Mouse (Mus musculus) neural tube, embryonic 14.5 days (tissue): ENCODE measurements around the gene Ranbp3l. TPM values are rescaled to one million over a fixed set of nuclear protein-coding genes. Genes with fewer than 3 reads are reported as not detected.

Experiments used
- ATAC-seq: fragments of 200-750 bp; cut with Nextera tagmentation; 2 replicates; pipeline ENCODE4 v1.8.0; 2017; ENCODE audit warnings: low read depth, mild to moderate bottlenecking, moderate TSS enrichment, moderate library complexity
- H3K27ac ChIP-seq: fragments of 300-500 bp; sonication (generic); 2 replicates; pipeline ENCODE4 v1.5.1; 2014; ENCODE audit warnings: low read depth, mild to moderate bottlenecking, control low read depth, low read length, moderate library complexity, mixed read lengths
- H3K27me3 ChIP-seq: fragments of 300-500 bp; sonication (generic); 2 replicates; pipeline ENCODE4 v1.6.1; 2014; ENCODE audit warnings: low read length; ENCODE audit not compliant: control insufficient read depth, insufficient read depth
- H3K36me3 ChIP-seq: fragments of 300-500 bp; sonication (generic); 2 replicates; pipeline ENCODE4 v1.6.1; 2014; ENCODE audit warnings: low read length, mixed read lengths; ENCODE audit not compliant: control insufficient read depth, insufficient read depth
- H3K4me1 ChIP-seq: fragments of 300-500 bp; sonication (generic); 2 replicates; pipeline ENCODE4 v1.6.1; 2014; ENCODE audit warnings: low read length; ENCODE audit not compliant: control insufficient read depth, insufficient read depth
- H3K4me2 ChIP-seq: fragments of 300-500 bp; sonication (generic); 2 replicates; pipeline ENCODE4 v1.6.1; 2014; ENCODE audit warnings: mild to moderate bottlenecking, low read depth, low read length, control low read depth
- H3K4me3 ChIP-seq: fragments of 300-500 bp; sonication (generic); 2 replicates; pipeline ENCODE4 v1.5.1; 2014; ENCODE audit warnings: low read depth, low read length, control low read depth, mixed read lengths
- H3K9ac ChIP-seq: fragments of 300-500 bp; sonication (generic); replicated peaks from 2 replicates; pipeline ENCODE4 v1.6.1; 2014; ENCODE audit warnings: low read depth, mild to moderate bottlenecking, control low read depth, low read length, mixed read lengths
- H3K9me3 ChIP-seq: fragments of 300-500 bp; sonication (generic); 2 replicates; pipeline ENCODE4 v1.6.1; 2016; ENCODE audit warnings: low read length; ENCODE audit not compliant: control insufficient read depth
- whole genome bisulfite sequencing: fragments of 180-500 bp; shearing (Covaris S2); extraction: QIAGEN DNeasy Blood & Tissue Kit; methylation state at CpG from one replicate; pipeline ENCODE4 v1.1.7; 2014; 5-methylcytosine and 5-hydroxymethylcytosine counted together
- polyA plus RNA-seq: library from polyadenylated mRNA; unstranded; fragments of >200 nt; fragmentation: Nextera tagmentation; extraction: Ambion mirVana; gene quantifications from 2 replicates; pipeline ENCODE4 v1.2.1, GENCODE M21; 2014

The Ranbp3l gene
- polyA plus RNA-seq, 1 experiment from 2014 or later: 0.21 TPM

DNA sequence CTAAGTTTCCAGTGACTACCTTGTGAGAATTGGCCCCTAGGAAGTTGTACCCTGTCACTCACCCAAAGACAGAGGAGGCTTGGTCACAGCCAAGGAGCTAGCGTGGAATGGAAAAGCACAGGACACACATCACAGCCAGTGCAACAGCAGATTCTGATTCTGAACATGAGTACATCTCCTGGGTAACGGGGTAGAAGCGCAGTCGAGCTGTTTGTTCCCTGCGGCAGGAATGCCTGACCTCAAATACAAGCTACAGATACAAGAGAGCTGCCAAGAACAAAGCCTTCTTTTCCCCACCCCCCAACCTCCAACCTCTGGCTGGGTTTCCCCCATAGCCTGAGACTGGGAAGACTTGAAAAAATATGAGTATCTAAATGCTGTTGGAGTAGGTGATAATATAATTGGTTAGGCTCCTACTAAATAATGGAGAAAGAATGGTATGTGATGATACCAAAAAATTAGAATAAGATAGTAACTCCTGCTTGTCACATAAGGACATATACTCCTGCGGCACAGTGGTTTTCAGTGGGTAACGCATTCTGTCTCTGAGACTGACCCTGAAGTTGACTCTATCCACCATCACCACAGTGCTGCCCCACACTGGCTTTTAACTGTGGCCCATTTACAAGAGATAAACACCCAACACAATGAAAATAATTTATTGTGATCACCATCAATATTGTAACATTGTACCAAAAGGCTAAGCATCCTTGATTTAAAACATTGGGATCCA, 93.6 kb downstream of the Ranbp3l start:
- no peak overlapping the region for H3K27ac ChIP-seq

DNA sequence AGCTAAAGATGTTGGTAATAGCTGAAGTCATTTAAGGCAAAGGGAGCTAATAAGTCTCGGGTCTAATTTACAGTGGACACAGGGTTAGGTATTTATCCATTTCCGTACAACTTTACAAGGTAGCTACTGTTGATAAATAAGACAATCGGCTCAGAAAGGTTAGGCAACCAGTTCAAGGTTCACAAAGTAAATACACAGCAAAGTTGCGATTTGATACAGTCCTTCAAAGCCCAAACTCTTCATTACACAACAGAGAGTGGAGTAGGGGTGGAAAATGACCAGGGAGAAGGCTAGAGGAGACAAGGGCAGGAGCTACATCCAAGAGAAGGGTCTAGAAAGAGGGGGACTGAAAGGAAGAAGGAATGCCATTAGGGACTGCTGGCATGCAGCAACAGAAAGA, 101.1 kb downstream of the Ranbp3l start:
- Histone ChIP-seq H3K4me3 (no peak overlapping the region), H3K4me2 (no peak overlapping the region), H3K9me3 (no peaks in the 10 kb centered on the region), H3K4me1 (peaks cover 9% of the 10 kb centered on the region; the same call in 1 of the 2 replicates), H3K9ac (no peak overlapping the region), H3K36me3 (no peaks in the 10 kb centered on the region), H3K27ac (no peak overlapping the region), H3K27me3 (no peaks in the 10 kb centered on the region)
- no peak for ATAC-seq
- 91% methylated on average over 4 of the region's 4 CpGs for WGBS

More for the DNA sequence above, 93.6 kb downstream of the Ranbp3l start:
- Histone ChIP-seq H3K36me3 (no peaks in the 10 kb centered on the region), H3K9me3 (no peaks in the 10 kb centered on the region), H3K27me3 (no peaks in the 10 kb centered on the region), H3K4me3 (no peak overlapping the region), H3K4me2 (no peak overlapping the region), H3K4me1 (no peaks in the 10 kb centered on the region), H3K9ac (no peak overlapping the region)
- peak; percentile 84; the same call in 1 of the 2 replicates for ATAC-seq
- 45% methylated on average over 7 of the region's 7 CpGs for WGBS

DNA sequence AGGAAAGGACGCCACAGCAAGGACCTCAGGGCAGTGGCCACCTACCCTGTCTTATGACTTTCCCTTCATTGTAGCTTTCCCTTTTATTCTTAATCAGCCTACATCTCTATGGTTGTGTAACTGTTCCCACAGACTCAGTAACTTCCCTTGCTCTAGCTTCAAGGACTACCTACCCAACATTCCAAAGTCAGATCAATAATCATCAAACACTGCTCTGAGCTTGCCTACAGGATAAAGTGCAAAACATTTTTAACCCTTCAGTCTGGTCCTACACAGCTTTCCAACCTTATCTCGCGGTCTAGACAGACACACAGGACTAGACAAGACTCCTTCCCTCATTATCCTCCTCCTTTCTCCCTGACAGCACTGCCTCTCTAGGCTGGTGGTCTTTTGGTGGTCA, 102.6 kb downstream of the Ranbp3l start:
- H3K4me2 ChIP-seq: peak overlapping the region; percentile 67
- no peaks in the 10 kb centered on the region for H3K36me3 ChIP-seq
- 0% methylated on average over 3 of the region's 3 CpGs for WGBS
- peak overlapping the region; percentile 89 for H3K9ac ChIP-seq
- peaks cover 12% of the 10 kb centered on the region; the same call in 1 of the 2 replicates for H3K4me1 ChIP-seq
- no peaks in the 10 kb centered on the region for H3K27me3 ChIP-seq
- H3K27ac ChIP-seq: peak overlapping the region; percentile 44; the same call in 1 of the 2 replicates
- peak overlapping the region; percentile 93 for H3K4me3 ChIP-seq
- ATAC-seq: peak; percentile 9
- no peaks in the 10 kb centered on the region for H3K9me3 ChIP-seq

DNA sequence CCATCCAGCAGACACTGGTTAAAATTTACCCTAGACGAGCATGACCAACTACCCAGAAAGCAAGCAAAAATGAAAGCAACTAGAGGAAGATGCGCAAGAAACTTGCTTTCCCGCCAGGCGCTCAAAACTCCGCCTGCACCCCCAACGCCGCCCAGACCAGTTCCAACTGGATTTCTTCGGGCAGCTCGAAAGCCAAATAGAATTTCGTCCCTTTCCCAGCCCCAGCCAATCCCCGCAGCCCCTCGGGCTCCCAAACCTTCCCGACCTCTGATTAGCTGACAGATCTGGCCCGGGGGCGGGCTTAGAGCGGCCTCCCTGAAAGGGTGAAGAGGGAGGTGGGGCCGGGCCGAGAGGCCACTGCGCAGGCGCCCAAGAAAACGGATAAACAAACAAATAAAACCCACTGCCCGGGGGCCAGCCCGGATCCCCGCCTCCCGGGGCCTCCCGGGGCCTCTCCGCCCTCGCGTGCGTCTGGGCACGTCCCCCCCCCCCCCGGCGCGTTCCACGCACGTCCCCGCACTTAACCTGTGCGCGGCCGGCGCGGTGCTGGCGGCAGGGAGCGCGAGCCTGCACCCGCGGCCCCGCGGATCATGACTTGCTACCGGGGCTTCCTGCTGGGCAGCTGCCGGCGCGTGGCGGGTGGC, 103.3 kb downstream of the Ranbp3l start, which contains the start of gene Nadk2:
Gene Nadk2, plus strand, starts transcription at position 349 of the 644 bp plus-strand sequence.
- H3K4me1 ChIP-seq: peaks cover 12% of the 10 kb centered on the region; the same call in 1 of the 2 replicates
- no peaks in the 10 kb centered on the region for H3K27me3 ChIP-seq
- no peaks in the 10 kb centered on the region for H3K9me3 ChIP-seq
- WGBS: under 1% methylated on average over 52 of the region's 54 CpGs
- ATAC-seq: peak; percentile 99
- peak within 1 kb of the TSS; percentile 86 for H3K27ac ChIP-seq
- H3K9ac ChIP-seq: peak within 1 kb of the TSS; percentile 89
- peak within 1 kb of the TSS; percentile 93 for H3K4me3 ChIP-seq
- H3K36me3 ChIP-seq: no peaks in the 10 kb centered on the region
- peak within 1 kb of the TSS; percentile 67 for H3K4me2 ChIP-seq

DNA sequence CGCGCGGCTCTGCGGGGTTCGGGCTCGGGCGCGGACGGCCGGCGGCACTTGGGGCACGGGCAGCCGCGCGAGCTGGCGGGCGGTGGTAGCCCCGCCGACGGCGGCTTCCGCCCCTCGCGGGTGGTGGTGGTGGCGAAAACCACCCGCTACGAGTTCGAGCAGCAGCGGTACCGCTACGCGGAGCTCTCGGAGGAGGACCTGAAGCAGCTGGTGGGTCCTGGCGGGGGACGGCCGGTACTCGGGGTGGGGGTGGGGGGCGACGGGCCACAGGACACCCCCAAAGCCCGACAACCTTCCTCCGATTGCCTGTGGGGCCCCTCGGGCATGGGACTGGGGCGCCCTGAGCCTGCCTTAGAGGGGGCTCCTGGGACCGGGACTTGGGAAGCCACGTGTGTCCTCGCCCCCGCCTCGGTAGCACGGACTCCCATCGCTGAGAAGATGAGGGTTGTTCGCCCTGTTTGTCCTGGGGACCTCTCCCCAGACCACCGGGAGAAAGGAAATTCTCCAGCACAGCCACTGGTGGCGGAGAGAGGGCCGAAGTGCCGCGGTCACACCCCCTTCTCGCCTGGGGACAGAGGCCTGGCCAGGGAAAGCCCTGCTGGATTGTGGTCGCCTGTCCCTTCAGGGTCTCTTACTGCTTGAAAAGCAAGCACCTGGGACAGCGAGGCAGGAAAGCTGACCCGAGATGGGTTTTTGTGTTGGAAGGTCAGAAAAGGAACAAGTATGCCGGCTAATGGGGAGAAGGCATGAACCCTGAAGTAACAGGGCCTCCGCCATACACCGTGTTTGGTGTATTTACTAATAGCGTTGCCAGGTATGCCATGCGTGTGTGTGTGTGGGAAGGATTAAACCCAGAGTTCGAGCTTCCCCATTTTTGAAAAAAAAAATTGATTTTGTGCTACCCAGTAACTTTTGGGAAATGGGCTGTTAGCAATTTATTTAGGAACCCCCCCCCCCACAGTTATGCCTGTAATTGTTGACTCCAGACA, 104.1 kb downstream of the Ranbp3l start:
- peak; percentile 74 for ATAC-seq
- peak overlapping the region; percentile 67 for H3K4me2 ChIP-seq
- no peaks in the 10 kb centered on the region for H3K27me3 ChIP-seq
- peaks cover 12% of the 10 kb centered on the region; the same call in 1 of the 2 replicates for H3K4me1 ChIP-seq
- under 1% methylated on average over 47 of the region's 66 CpGs for WGBS
- H3K27ac ChIP-seq: peak overlapping the region; percentile 86
- peak overlapping the region; percentile 93 for H3K4me3 ChIP-seq
- H3K9ac ChIP-seq: peak overlapping the region; percentile 89
- H3K36me3 ChIP-seq: no peaks in the 10 kb centered on the region
- H3K9me3 ChIP-seq: no peaks in the 10 kb centered on the region

DNA sequence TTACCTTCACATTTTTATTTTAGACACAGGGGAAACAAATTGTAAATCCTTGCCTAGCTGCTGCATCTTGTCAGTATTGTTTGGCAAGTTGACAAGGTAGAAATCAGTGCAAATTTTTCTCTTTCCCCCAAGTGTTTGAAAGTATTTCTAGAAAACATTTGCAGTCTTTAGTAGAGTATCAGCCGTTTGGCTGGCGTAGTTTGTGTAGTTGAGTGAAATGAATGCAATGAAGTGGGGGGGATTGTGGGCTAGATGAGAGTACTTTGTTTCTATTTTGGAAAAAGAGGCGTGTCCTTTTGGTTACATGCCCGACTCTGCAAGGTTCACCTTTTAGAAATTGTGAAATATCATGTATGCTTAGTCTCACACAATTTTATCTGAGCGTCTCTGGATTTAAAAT, 104.9 kb downstream of the Ranbp3l start:
- Histone ChIP-seq H3K4me3 (peak overlapping the region; percentile 93), H3K4me2 (peak overlapping the region; percentile 67), H3K27me3 (no peaks in the 10 kb centered on the region), H3K9ac (peak overlapping the region; percentile 89; the same call in 1 of the 2 replicates), H3K9me3 (no peaks in the 10 kb centered on the region), H3K4me1 (peaks cover 12% of the 10 kb centered on the region; the same call in 1 of the 2 replicates), H3K27ac (no peak overlapping the region), H3K36me3 (no peaks in the 10 kb centered on the region)
- no peak for ATAC-seq
- 40% methylated on average over 5 of the region's 5 CpGs for WGBS

DNA sequence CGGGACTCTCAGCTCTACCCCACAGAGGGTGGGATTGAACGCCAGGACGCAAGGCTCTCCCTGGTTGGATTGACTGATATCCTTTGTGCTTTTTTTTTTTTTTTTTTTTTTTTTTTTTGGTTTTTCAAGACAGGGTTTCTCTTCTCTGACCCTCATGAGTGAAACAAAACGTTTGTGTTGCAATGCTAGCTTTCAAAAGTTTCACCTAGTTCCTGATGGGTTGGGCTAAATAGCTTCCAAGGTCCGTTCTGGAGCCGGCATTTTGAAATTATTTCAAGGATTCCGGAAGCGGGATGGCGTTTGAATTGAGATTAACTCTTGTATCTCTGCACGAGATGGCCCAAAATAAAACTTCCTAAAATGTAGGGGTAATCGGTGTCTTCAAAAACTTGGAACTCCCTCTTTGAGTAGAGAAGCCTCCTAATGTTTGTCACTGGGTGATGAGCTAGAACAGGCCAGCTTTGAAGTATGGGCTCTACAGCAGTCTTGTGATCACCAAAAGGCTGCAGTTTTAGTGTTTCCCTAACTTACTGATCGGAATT, 105.4 kb downstream of the Ranbp3l start:
- no peaks in the 10 kb centered on the region for H3K36me3 ChIP-seq

DNA sequence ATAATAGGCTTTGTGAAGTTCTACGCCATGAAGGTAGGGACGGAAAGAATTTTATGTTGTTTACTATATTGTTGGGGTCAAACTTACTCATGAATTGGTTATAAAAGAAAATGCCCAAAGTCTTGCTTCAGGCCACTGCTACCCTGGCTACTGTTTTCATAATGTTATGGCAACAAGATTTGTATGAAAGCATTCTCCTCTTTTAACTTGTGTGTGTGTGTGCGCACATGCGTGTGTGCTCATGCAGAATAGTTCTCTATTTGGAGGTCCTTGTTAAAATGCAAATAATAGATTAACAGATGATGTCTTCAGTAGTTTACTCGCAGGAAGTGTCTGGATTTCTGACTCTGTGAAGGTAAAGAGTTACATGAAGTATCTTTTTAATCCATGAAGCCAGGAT, 105.9 kb downstream of the Ranbp3l start:
- ATAC-seq: no peak
- Histone ChIP-seq H3K9ac (no peak overlapping the region), H3K27ac (no peak overlapping the region), H3K4me2 (peak overlapping the region; percentile 67; the same call in 1 of the 2 replicates), H3K27me3 (no peaks in the 10 kb centered on the region), H3K4me1 (peaks cover 12% of the 10 kb centered on the region; the same call in 1 of the 2 replicates), H3K9me3 (no peaks in the 10 kb centered on the region), H3K36me3 (no peaks in the 10 kb centered on the region), H3K4me3 (no peak overlapping the region)
- 76% methylated on average over 5 of the region's 5 CpGs for WGBS

More for the DNA sequence above, 105.4 kb downstream of the Ranbp3l start:
- Histone ChIP-seq H3K27ac (no peak overlapping the region), H3K4me3 (peak overlapping the region; percentile 93; the same call in 1 of the 2 replicates), H3K9ac (no peak overlapping the region; the same call in 1 of the 2 replicates), H3K4me2 (peak overlapping the region; percentile 67), H3K27me3 (no peaks in the 10 kb centered on the region), H3K9me3 (no peaks in the 10 kb centered on the region), H3K4me1 (peaks cover 12% of the 10 kb centered on the region; the same call in 1 of the 2 replicates)
- ATAC-seq: no peak
- 61% methylated on average over 12 of the region's 12 CpGs for WGBS
